Mouse (Mus musculus) forebrain, embryonic 16.5 days (tissue): Measurements from ENCODE around the gene Olfr1014. TPM values are rescaled to one million over a fixed set of nuclear protein-coding genes. Genes with fewer than 3 reads are reported as not detected.

ENCODE experiments used
- ATAC-seq: fragments of 200-750 bp; cut with Nextera tagmentation; 2 replicates; pipeline ENCODE4 v1.8.0; 2017; ENCODE audit warnings: mild to moderate bottlenecking, moderate library complexity
- H3K27ac ChIP-seq: fragments of 300-500 bp; sonication (generic); 2 replicates; pipeline ENCODE4 v1.5.1; 2014; ENCODE audit warnings: low read length, control low read depth
- H3K27me3 ChIP-seq: fragments of 300-500 bp; sonication (generic); replicated peaks from 2 replicates; pipeline ENCODE4 v1.6.1; 2014; ENCODE audit warnings: low read length; ENCODE audit not compliant: control insufficient read depth, insufficient read depth
- H3K36me3 ChIP-seq: fragments of 300-500 bp; sonication (generic); 2 replicates; pipeline ENCODE4 v1.6.1; 2014; ENCODE audit not compliant: control insufficient read depth, insufficient read depth
- H3K4me1 ChIP-seq: fragments of 300-500 bp; sonication (generic); replicated peaks from 2 replicates; pipeline ENCODE4 v1.6.1; 2014; ENCODE audit warnings: low read length; ENCODE audit not compliant: control insufficient read depth, insufficient read depth
- H3K4me2 ChIP-seq: fragments of 300-500 bp; sonication (generic); 2 replicates; pipeline ENCODE4 v1.6.1; 2014; ENCODE audit warnings: mild to moderate bottlenecking, low read length, control low read depth
- H3K4me3 ChIP-seq: fragments of 300-500 bp; sonication (generic); replicated peaks from 2 replicates; pipeline ENCODE4 v1.5.1; 2014; ENCODE audit warnings: mild to moderate bottlenecking, low read length, control low read depth
- H3K9ac ChIP-seq: fragments of 300-500 bp; sonication (generic); replicated peaks from 2 replicates; pipeline ENCODE4 v1.6.1; 2014; ENCODE audit warnings: low read depth, low read length, control low read depth
- H3K9me3 ChIP-seq: fragments of 300-500 bp; sonication (generic); 2 replicates; pipeline ENCODE4 v1.6.1; 2016; ENCODE audit warnings: low read length; ENCODE audit not compliant: control insufficient read depth
- WGBS: fragments of 180-500 bp; shearing (Covaris S2); extraction: QIAGEN DNeasy Blood & Tissue Kit; methylation state at CpG from one replicate; pipeline ENCODE4 v1.1.7; 2014; 5-methylcytosine and 5-hydroxymethylcytosine counted together
- polyA plus RNA-seq: library from polyadenylated mRNA; unstranded; fragments of >200 nt; fragmentation: Nextera tagmentation; extraction: Ambion mirVana; gene quantifications from 2 replicates; pipeline ENCODE4 v1.2.1, GENCODE M21; 2015

Olfr1014 gene
- not detected in 2 replicates for polyA plus RNA-seq

DNA sequence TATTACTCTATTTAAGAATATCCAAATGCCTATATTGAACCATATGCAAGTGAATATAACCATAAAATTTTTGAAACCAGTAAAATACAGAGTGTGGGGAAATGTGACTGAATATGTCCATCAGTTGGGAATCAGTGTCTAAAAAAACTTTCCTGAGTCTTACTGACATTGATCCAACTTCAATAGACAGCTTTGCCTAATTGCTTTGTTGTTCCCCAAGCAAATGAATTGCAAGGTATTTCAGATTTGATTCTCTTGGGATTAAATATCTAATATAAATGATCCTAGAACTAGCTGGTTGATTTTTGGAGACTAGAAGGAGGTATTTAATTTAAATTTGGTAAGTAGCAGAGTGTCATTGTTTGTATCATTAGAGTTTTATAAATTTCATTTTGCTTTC lies at the start of gene Olfr1014:
Gene Olfr1014, plus strand, starts transcription at position 301 of the 400 bp plus-strand sequence.
- H3K36me3 ChIP-seq = no peaks in the 10 kb centered on the region
- no peak within 1 kb of the TSS for H3K4me3 ChIP-seq
- H3K9me3 ChIP-seq = no peaks in the 10 kb centered on the region
- ATAC-seq = no peak
- H3K4me2 ChIP-seq = no peak within 1 kb of the TSS
- H3K9ac ChIP-seq = no peak within 1 kb of the TSS
- H3K27me3 ChIP-seq = no peaks in the 10 kb centered on the region
- H3K4me1 ChIP-seq = no peaks in the 10 kb centered on the region
- no peak within 1 kb of the TSS for H3K27ac ChIP-seq

DNA sequence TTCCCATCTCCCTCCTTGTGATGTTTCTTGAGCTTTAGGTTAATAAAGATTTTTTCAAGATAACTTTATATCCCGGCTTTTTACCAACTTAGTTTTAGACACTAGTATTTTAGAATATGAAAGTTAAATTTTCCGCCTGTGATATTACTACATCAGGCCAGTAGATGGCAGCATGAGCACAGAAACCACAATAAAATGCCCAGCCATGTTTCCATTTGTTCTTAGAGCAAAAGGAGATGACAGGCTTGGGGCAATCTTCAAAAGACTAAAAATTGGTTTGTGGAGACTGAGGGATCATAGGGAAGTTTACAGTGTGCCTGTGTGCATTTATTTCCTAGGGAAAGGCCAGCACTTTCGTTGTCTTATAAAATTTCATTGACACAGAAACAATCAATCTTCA lies 46.7 kb upstream of the Olfr1014 start:
- H3K27me3 ChIP-seq = no peaks in the 10 kb centered on the region
- no peaks in the 10 kb centered on the region for H3K9me3 ChIP-seq
- ATAC-seq = no peak; the same call in 1 of the 2 replicates
- no peak overlapping the region for H3K27ac ChIP-seq
- no peak overlapping the region for H3K9ac ChIP-seq
- H3K4me3 ChIP-seq = no peak overlapping the region
- 11% methylated on average over 3 of the region's 3 CpGs for WGBS
- no peak overlapping the region for H3K4me2 ChIP-seq
- no peaks in the 10 kb centered on the region for H3K36me3 ChIP-seq
- no peaks in the 10 kb centered on the region for H3K4me1 ChIP-seq

DNA sequence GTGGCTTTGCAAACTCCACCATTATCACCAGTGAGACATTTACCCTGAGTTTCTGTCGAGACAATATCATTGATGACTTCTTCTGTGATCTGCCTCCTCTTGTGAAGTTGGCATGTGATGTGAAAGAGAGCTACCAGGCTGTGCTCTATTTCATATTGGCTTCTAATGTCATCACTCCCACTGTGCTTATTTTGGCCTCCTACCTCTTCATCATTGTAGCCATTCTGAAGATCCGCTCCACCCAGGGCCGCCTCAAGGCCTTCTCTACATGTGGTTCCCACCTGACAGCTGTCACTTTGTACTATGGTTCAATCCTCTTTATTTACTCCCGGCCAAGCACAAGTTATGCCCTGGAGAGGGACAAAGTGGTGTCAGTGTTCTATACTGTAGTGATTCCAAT lies 18.7 kb upstream of the Olfr1014 start:
- Histone ChIP-seq H3K4me2 (no peak overlapping the region), H3K27ac (no peak overlapping the region), H3K9ac (no peak overlapping the region), H3K4me1 (no peaks in the 10 kb centered on the region), H3K9me3 (no peaks in the 10 kb centered on the region), H3K27me3 (no peaks in the 10 kb centered on the region), H3K36me3 (no peaks in the 10 kb centered on the region), H3K4me3 (no peak overlapping the region)
- 82% methylated on average over 4 of the region's 4 CpGs for WGBS
- ATAC-seq = no peak

DNA sequence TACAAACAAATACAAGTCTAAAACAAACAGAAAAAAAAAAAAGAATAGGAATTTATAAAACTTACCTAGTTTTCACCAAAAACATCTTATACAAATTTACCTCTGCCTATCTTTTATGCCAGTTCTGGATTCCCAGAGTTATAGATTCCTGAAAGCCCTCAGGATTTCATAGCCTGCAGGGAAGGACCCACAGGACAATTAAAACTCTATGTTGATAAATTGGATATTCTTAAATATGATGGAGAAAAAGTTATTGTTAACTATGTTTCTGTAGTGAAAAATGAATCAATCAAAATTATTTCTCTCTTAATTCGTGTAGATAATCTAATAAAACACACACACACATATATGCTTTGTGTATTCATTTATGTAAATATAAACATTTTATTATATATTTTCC lies 9.8 kb upstream of the Olfr1014 start, which contains the start of gene Olfr1012:
Gene Olfr1012, minus strand, starts transcription at position 101 of the 400 bp plus-strand sequence.
- no peak within 1 kb of the TSS for H3K4me3 ChIP-seq
- H3K27ac ChIP-seq = no peak within 1 kb of the TSS
- H3K9ac ChIP-seq = no peak within 1 kb of the TSS
- 73% methylated on average over 1 of the region's 1 CpGs for WGBS
- no peaks in the 10 kb centered on the region for H3K9me3 ChIP-seq
- H3K36me3 ChIP-seq = no peaks in the 10 kb centered on the region
- no peaks in the 10 kb centered on the region for H3K27me3 ChIP-seq
- H3K4me1 ChIP-seq = no peaks in the 10 kb centered on the region
- ATAC-seq = no peak
- no peak within 1 kb of the TSS for H3K4me2 ChIP-seq

GRCm38 (mm10) chr2:85766798-85767197 lies 5.7 kb upstream of the Olfr1014 start, which contains the start of gene Olfr1013:
TSS of gene Olfr1013 (plus strand) at chr2:85767098.
- no peak within 1 kb of the TSS for H3K27ac ChIP-seq
- no peaks in the 10 kb centered on the region for H3K4me1 ChIP-seq
- no peaks in the 10 kb centered on the region for H3K36me3 ChIP-seq
- no peak within 1 kb of the TSS for H3K4me3 ChIP-seq
- ATAC-seq = no peak
- H3K9me3 ChIP-seq = no peaks in the 10 kb centered on the region
- no peak within 1 kb of the TSS for H3K4me2 ChIP-seq
- H3K9ac ChIP-seq = no peak within 1 kb of the TSS
- no peaks in the 10 kb centered on the region for H3K27me3 ChIP-seq

- Histone ChIP-seq H3K4me1 (no peaks in the 10 kb centered on the region), H3K4me3 (no peak within 1 kb of the TSS), H3K9me3 (no peaks in the 10 kb centered on the region), H3K9ac (no peak within 1 kb of the TSS), H3K4me2 (no peak within 1 kb of the TSS), H3K27me3 (no peaks in the 10 kb centered on the region), H3K36me3 (no peaks in the 10 kb centered on the region), H3K27ac (no peak within 1 kb of the TSS)
- ATAC-seq = no peak
Measured at GRCm38 (mm10) chr2:85781717-85782116, 9.2 kb downstream of the Olfr1014 start, which contains the start of gene Olfr1015. TSS of gene Olfr1015 (plus strand) at chr2:85782017.

- Histone ChIP-seq H3K27ac (no peak overlapping the region), H3K36me3 (no peaks in the 10 kb centered on the region), H3K4me1 (no peaks in the 10 kb centered on the region), H3K27me3 (no peaks in the 10 kb centered on the region), H3K4me3 (no peak overlapping the region), H3K4me2 (no peak overlapping the region), H3K9ac (no peak overlapping the region), H3K9me3 (no peaks in the 10 kb centered on the region)
- WGBS = 15% methylated on average over 2 of the region's 2 CpGs
- ATAC-seq = no peak
Measured at GRCm38 (mm10) chr2:85792331-85792730, 19.8 kb downstream of the Olfr1014 start.

DNA sequence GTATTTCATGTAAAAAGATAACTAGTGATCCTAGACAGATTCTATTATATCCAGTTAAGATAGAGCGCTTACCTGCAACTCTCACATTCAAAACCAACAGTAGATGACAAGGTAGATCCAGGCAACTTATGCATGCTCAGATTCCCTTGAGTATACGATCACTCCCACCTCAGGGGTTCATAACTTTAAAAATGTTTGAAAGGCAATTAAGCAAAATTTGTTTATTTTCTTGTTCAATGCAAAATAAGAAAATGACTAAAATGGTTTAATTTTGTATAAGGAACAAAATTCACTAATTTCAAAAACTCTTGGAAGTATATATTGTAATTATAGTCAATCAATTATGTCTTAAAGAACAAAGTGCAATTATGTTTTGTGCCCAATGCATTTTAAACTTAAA lies 29.9 kb downstream of the Olfr1014 start, which contains the start of gene Olfr1016:
Gene Olfr1016, minus strand, starts transcription at position 101 of the 400 bp plus-strand sequence.
- no peak within 1 kb of the TSS for H3K27ac ChIP-seq
- no peak within 1 kb of the TSS for H3K4me3 ChIP-seq
- H3K36me3 ChIP-seq = no peaks in the 10 kb centered on the region
- no peak within 1 kb of the TSS for H3K4me2 ChIP-seq
- ATAC-seq = no peak
- H3K4me1 ChIP-seq = no peaks in the 10 kb centered on the region
- no peak within 1 kb of the TSS for H3K9ac ChIP-seq
- no peaks in the 10 kb centered on the region for H3K9me3 ChIP-seq
- H3K27me3 ChIP-seq = no peaks in the 10 kb centered on the region
- WGBS = 89% methylated on average over 2 of the region's 2 CpGs

- ATAC-seq = no peak
- H3K9me3 ChIP-seq = no peaks in the 10 kb centered on the region
- H3K36me3 ChIP-seq = no peaks in the 10 kb centered on the region
- no peak overlapping the region for H3K4me3 ChIP-seq
- 93% methylated on average over 4 of the region's 4 CpGs for WGBS
- no peak overlapping the region for H3K4me2 ChIP-seq
- H3K27me3 ChIP-seq = no peaks in the 10 kb centered on the region
- H3K4me1 ChIP-seq = no peaks in the 10 kb centered on the region
- no peak overlapping the region for H3K9ac ChIP-seq
- H3K27ac ChIP-seq = no peak overlapping the region
Measured at GRCm38 (mm10) chr2:85804501-85804900, 32.0 kb downstream of the Olfr1014 start.

DNA sequence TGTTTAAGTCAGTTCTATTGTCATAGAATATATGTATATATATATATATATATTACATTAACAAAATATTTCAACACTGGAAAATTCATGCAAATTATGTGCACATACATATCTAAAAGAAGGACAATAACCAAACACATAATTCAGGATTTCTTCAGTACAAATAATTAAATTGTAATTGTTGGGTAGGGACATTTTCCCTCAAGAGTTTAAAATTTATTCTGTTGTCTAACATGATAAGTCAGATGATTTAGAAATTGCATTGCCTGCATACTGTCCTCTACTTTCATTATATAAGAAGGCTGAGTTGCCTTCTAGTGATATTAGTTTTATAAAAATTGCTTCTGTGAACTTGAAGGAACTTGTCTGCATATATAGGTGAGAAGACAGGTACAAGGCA lies 45.7 kb downstream of the Olfr1014 start, which contains the start of gene Olfr1018:
Gene Olfr1018, plus strand, starts transcription at position 301 of the 400 bp plus-strand sequence.
- ATAC-seq = no peak
- H3K27me3 ChIP-seq = no peaks in the 10 kb centered on the region
- no peak within 1 kb of the TSS for H3K4me2 ChIP-seq
- H3K9me3 ChIP-seq = no peaks in the 10 kb centered on the region
- no peak within 1 kb of the TSS for H3K27ac ChIP-seq
- H3K36me3 ChIP-seq = no peaks in the 10 kb centered on the region
- no peak within 1 kb of the TSS for H3K4me3 ChIP-seq
- H3K4me1 ChIP-seq = no peaks in the 10 kb centered on the region
- H3K9ac ChIP-seq = no peak within 1 kb of the TSS
